Mouse (Mus musculus): ENCODE measurements around the gene Strbp. TPM values are rescaled to one million over a fixed set of nuclear protein-coding genes. Genes with fewer than 3 reads are reported as not detected.

Strbp gene
- polyA plus RNA-seq, 1 experiment: 1.8 TPM

DNA sequence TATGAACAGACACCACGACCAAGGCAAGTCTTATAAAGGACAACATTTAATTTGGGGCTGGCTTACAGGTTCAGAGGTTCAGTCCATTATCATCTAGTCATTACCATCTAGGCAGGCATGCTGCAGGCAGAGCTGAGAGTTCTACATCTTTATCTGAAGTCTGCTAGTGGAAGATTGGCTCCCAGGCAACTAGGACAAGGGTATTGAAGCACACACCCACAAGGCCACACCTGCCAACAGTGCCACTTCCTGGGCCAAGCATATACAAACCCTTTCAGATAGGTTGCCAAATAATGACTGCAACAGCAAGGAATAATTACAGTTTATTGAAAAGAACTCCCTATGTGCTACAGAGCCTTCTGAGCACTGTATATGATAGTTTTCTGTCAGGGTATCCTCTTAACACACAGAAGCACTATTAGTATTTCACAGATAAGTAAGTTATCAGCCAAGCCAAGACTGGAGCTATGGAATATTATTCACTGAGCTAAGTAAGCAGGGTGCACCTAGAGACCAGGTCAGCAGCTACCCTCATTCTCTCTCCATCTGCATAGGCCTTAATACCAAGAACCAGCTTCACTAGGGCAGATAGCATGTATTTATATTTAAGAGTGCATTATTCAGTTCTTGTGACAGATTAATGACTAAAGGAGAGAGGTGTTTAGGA, 154.2 kb downstream of the Strbp start:
- no peak for TF ChIP-seq FOSL1 (IDR thresholded peaks at IDR 0.05; ENCODE audit: insufficient read depth, low read length, poor library complexity, severe bottlenecking)
- no peak for TF ChIP-seq MYOG (IDR thresholded peaks at IDR 0.05; ENCODE audit: control insufficient read depth, extremely low read depth, insufficient read length)
- TF ChIP-seq CEBPB (IDR thresholded peaks at IDR 0.05; ENCODE audit: low read depth): no peak
- TF ChIP-seq CTCF (IDR thresholded peaks at IDR 0.05; ENCODE audit: control insufficient read depth, insufficient read depth, insufficient read length): no peak
- no peak for TF ChIP-seq USF1 (IDR thresholded peaks at IDR 0.05; ENCODE audit: low read depth)
- no peak for TF ChIP-seq MAX (IDR thresholded peaks at IDR 0.05)
- TF ChIP-seq MYOD1 (IDR thresholded peaks at IDR 0.05; ENCODE audit: control insufficient read depth, insufficient read length, low read depth): no peak
- no peaks in the 10 kb centered on the region for H3K79me2 ChIP-seq (ENCODE audit: control insufficient read depth, insufficient read depth)
- no peak overlapping the region for H3K4me3 ChIP-seq (ENCODE audit: insufficient read depth, poor library complexity, severe bottlenecking)
- no peak overlapping the region for H3ac ChIP-seq (ENCODE audit: control insufficient read depth, insufficient read length, low read depth)
- peaks cover 82% of the 10 kb centered on the region for H3K36me3 ChIP-seq (ENCODE audit: control insufficient read depth, insufficient read depth)
- no peaks in the 10 kb centered on the region for H3K27me3 ChIP-seq (ENCODE audit: control insufficient read depth, insufficient read depth, insufficient read length)
- no peaks in the 10 kb centered on the region for H3K79me3 ChIP-seq (ENCODE audit: low read depth)

DNA sequence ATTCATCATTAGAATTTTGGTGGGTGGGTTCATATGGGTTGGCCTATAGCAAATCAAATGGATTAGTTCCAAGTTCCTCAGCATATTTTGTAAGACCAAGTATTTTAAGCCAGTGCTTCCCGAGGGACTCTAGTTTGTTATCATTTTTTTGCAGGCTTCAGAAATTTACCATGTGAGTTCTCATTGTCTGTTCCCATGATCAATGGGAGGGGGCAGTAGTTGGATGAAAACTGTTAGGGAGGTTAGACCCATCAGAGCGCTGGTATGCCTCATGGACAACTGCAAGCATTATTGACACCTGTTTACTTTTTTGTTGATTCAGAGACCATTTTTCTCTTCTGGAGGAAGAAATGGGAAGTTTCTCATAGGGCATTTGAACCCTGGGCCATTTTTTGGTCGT, 172.0 kb downstream of the Strbp start:
- H3K4me3 ChIP-seq (ENCODE audit: insufficient read depth, poor library complexity, severe bottlenecking): no peak overlapping the region
- H3K79me3 ChIP-seq (ENCODE audit: low read depth): no peaks in the 10 kb centered on the region
- TF ChIP-seq MYOG (IDR thresholded peaks at IDR 0.05; ENCODE audit: control insufficient read depth, extremely low read depth, insufficient read length) (no peak), FOSL1 (IDR thresholded peaks at IDR 0.05; ENCODE audit: insufficient read depth, low read length, poor library complexity, severe bottlenecking) (no peak), USF1 (IDR thresholded peaks at IDR 0.05; ENCODE audit: low read depth) (no peak), CEBPB (IDR thresholded peaks at IDR 0.05; ENCODE audit: low read depth) (no peak), MYOD1 (IDR thresholded peaks at IDR 0.05; ENCODE audit: control insufficient read depth, insufficient read length, low read depth) (no peak), MAX (IDR thresholded peaks at IDR 0.05) (no peak), CTCF (IDR thresholded peaks at IDR 0.05; ENCODE audit: control insufficient read depth, insufficient read depth, insufficient read length) (no peak)
- H3K27me3 ChIP-seq (ENCODE audit: control insufficient read depth, insufficient read depth, insufficient read length): no peaks in the 10 kb centered on the region
- no peak overlapping the region for H3ac ChIP-seq (ENCODE audit: control insufficient read depth, insufficient read length, low read depth)
- H3K36me3 ChIP-seq (ENCODE audit: control insufficient read depth, insufficient read depth): peaks cover 34% of the 10 kb centered on the region
- H3K79me2 ChIP-seq (ENCODE audit: control insufficient read depth, insufficient read depth): no peaks in the 10 kb centered on the region

GRCm38 (mm10) chr2:37530766-37531165, 172.9 kb downstream of the Strbp start:
- no peaks in the 10 kb centered on the region for H3K79me2 ChIP-seq (ENCODE audit: control insufficient read depth, insufficient read depth)
- no peaks in the 10 kb centered on the region for H3K79me3 ChIP-seq (ENCODE audit: low read depth)

GRCm38 (mm10) chr2:37529397-37529796, 174.3 kb downstream of the Strbp start:
- no peak for TF ChIP-seq MYOG (IDR thresholded peaks at IDR 0.05; ENCODE audit: control insufficient read depth, extremely low read depth, insufficient read length)
- no peak for TF ChIP-seq USF1 (IDR thresholded peaks at IDR 0.05; ENCODE audit: low read depth)
- no peak for TF ChIP-seq MAX (IDR thresholded peaks at IDR 0.05)
- TF ChIP-seq CEBPB (IDR thresholded peaks at IDR 0.05; ENCODE audit: low read depth): no peak
- TF ChIP-seq MYOD1 (IDR thresholded peaks at IDR 0.05; ENCODE audit: control insufficient read depth, insufficient read length, low read depth): no peak
- TF ChIP-seq CTCF (IDR thresholded peaks at IDR 0.05; ENCODE audit: control insufficient read depth, insufficient read depth, insufficient read length): no peak
- TF ChIP-seq FOSL1 (IDR thresholded peaks at IDR 0.05; ENCODE audit: insufficient read depth, low read length, poor library complexity, severe bottlenecking): no peak

More at GRCm38 (mm10) chr2:37530766-37531165, 172.9 kb downstream of the Strbp start:
- peaks cover 30% of the 10 kb centered on the region for H3K36me3 ChIP-seq (ENCODE audit: control insufficient read depth, insufficient read depth)
- H3K27me3 ChIP-seq (ENCODE audit: control insufficient read depth, insufficient read depth, insufficient read length): no peaks in the 10 kb centered on the region
- H3K4me3 ChIP-seq (ENCODE audit: insufficient read depth, poor library complexity, severe bottlenecking): no peak overlapping the region
- TF ChIP-seq FOSL1 (IDR thresholded peaks at IDR 0.05; ENCODE audit: insufficient read depth, low read length, poor library complexity, severe bottlenecking) (no peak), CTCF (IDR thresholded peaks at IDR 0.05; ENCODE audit: control insufficient read depth, insufficient read depth, insufficient read length) (no peak), MYOD1 (IDR thresholded peaks at IDR 0.05; ENCODE audit: control insufficient read depth, insufficient read length, low read depth) (no peak), MAX (IDR thresholded peaks at IDR 0.05) (no peak), USF1 (IDR thresholded peaks at IDR 0.05; ENCODE audit: low read depth) (no peak)
- H3ac ChIP-seq (ENCODE audit: control insufficient read depth, insufficient read length, low read depth): no peak overlapping the region

DNA sequence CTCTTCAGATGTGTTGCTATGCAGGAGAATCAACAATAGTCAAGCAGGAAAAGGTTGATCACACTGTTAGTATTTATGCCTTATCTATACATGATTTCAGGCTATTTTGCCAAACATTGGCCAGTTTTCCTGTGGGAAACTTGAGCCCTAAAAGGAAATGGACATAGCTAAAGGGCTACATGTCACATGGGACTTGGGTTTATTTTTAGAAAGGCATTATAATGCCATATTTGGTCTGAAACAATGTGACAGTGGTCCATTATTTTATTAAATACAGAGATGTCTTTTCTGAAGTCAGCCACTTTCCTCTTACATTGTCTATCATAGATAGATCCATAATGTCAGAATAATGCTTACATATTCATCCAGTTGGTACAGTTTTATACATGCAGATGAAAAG, 176.1 kb downstream of the Strbp start:
- Histone ChIP-seq H3K36me3 (ENCODE audit: control insufficient read depth, insufficient read depth) (peaks cover 3% of the 10 kb centered on the region), H3K79me2 (ENCODE audit: control insufficient read depth, insufficient read depth) (no peaks in the 10 kb centered on the region), H3K27me3 (ENCODE audit: control insufficient read depth, insufficient read depth, insufficient read length) (no peaks in the 10 kb centered on the region), H3ac (ENCODE audit: control insufficient read depth, insufficient read length, low read depth) (no peak overlapping the region), H3K79me3 (ENCODE audit: low read depth) (no peaks in the 10 kb centered on the region), H3K4me3 (ENCODE audit: insufficient read depth, poor library complexity, severe bottlenecking) (no peak overlapping the region)
- TF ChIP-seq MYOG (IDR thresholded peaks at IDR 0.05; ENCODE audit: control insufficient read depth, extremely low read depth, insufficient read length): no peak
- TF ChIP-seq USF1 (IDR thresholded peaks at IDR 0.05; ENCODE audit: low read depth): no peak

More at GRCm38 (mm10) chr2:37529397-37529796, 174.3 kb downstream of the Strbp start:
- Histone ChIP-seq H3K79me3 (ENCODE audit: low read depth) (no peaks in the 10 kb centered on the region), H3K36me3 (ENCODE audit: control insufficient read depth, insufficient read depth) (peaks cover 21% of the 10 kb centered on the region), H3K79me2 (ENCODE audit: control insufficient read depth, insufficient read depth) (no peaks in the 10 kb centered on the region), H3K4me3 (ENCODE audit: insufficient read depth, poor library complexity, severe bottlenecking) (no peak overlapping the region), H3ac (ENCODE audit: control insufficient read depth, insufficient read length, low read depth) (no peak overlapping the region), H3K27me3 (ENCODE audit: control insufficient read depth, insufficient read depth, insufficient read length) (no peaks in the 10 kb centered on the region)

DNA sequence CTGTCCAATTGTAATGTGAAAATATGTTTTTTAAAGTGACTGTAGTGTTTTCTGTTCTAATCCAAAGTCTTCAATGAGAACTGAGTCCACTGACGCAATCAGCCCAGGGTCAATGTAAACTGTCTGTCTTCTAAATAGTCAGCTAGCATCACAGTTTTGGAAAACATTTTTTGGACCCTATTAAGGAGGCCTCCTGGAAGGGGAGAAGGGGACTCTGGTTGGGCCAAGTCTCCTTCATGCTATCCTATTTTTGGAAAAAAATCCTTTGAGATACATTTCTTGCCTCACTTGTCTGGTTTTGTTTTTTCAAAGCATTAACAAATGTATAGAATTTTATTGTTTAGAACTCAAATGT, 184.4 kb downstream of the Strbp start:
- TF ChIP-seq CEBPB (IDR thresholded peaks at IDR 0.05; ENCODE audit: low read depth) (no peak), CTCF (IDR thresholded peaks at IDR 0.05; ENCODE audit: control insufficient read depth, insufficient read depth, insufficient read length) (no peak), MYOG (IDR thresholded peaks at IDR 0.05; ENCODE audit: control insufficient read depth, extremely low read depth, insufficient read length) (no peak), USF1 (IDR thresholded peaks at IDR 0.05; ENCODE audit: low read depth) (no peak), MYOD1 (IDR thresholded peaks at IDR 0.05; ENCODE audit: control insufficient read depth, insufficient read length, low read depth) (no peak), MAX (IDR thresholded peaks at IDR 0.05) (no peak), FOSL1 (IDR thresholded peaks at IDR 0.05; ENCODE audit: insufficient read depth, low read length, poor library complexity, severe bottlenecking) (no peak)
- H3ac ChIP-seq (ENCODE audit: control insufficient read depth, insufficient read length, low read depth): no peak overlapping the region

More for the DNA sequence above, 184.4 kb downstream of the Strbp start:
- no peaks in the 10 kb centered on the region for H3K79me3 ChIP-seq (ENCODE audit: low read depth)
- H3K36me3 ChIP-seq (ENCODE audit: control insufficient read depth, insufficient read depth): peaks cover 23% of the 10 kb centered on the region
- H3K4me3 ChIP-seq (ENCODE audit: insufficient read depth, poor library complexity, severe bottlenecking): no peak overlapping the region
- no peaks in the 10 kb centered on the region for H3K27me3 ChIP-seq (ENCODE audit: control insufficient read depth, insufficient read depth, insufficient read length)
- no peaks in the 10 kb centered on the region for H3K79me2 ChIP-seq (ENCODE audit: control insufficient read depth, insufficient read depth)

All from C2C12 (cell line).